Mouse (Mus musculus): ENCODE results near the gene Agt.

- no peak for TF ChIP-seq CHD2 (IDR thresholded peaks at IDR 0.05; ENCODE audit: low read depth, low read length)
- no peak for TF ChIP-seq HCFC1 (IDR thresholded peaks at IDR 0.05; ENCODE audit: borderline replicate concordance, insufficient read depth, low read length)
- no peak for TF ChIP-seq ZC3H11A (IDR thresholded peaks at IDR 0.05; ENCODE audit: borderline replicate concordance, low read depth, low read length)
- TF ChIP-seq MAFK (IDR thresholded peaks at IDR 0.05; ENCODE audit: insufficient read depth, low read depth, low read length) = no peak
Measured at GRCm38 (mm10) chr8:124516525-124516924, 53.0 kb downstream of the Agt start.
